Mouse (Mus musculus) small intestine, adult 2 months (tissue): ENCODE measurements around the gene Myo9b. TPM values are rescaled to one million over a fixed set of nuclear protein-coding genes. Genes with fewer than 3 reads are reported as not detected.
"Not testable (repeated sequence)": the region's sequence is repeated elsewhere in the genome, so short reads cannot be mapped to it uniquely, and the experiment has no call there.

ENCODE experiments used
- H3K27ac ChIP-seq: fragments of 200-500 bp; 2 replicates; pipeline ENCODE4 v1.5.1; 2012; ENCODE audit warnings: low read depth, low read length, control low read depth, inconsistent platforms; ENCODE audit not compliant: insufficient read depth
- H3K27me3 ChIP-seq: fragments of 200-500 bp; 2 replicates; pipeline ENCODE4 v1.6.1; 2012; ENCODE audit warnings: mild to moderate bottlenecking, moderate library complexity, low read length, inconsistent platforms; ENCODE audit not compliant: control insufficient read depth, insufficient read depth
- H3K36me3 ChIP-seq: fragments of 200-500 bp; 2 replicates; pipeline ENCODE4 v1.6.1; 2012; ENCODE audit warnings: mild to moderate bottlenecking, low read length, control low read depth, inconsistent platforms; ENCODE audit not compliant: control insufficient read depth, insufficient read depth
- H3K4me1 ChIP-seq: fragments of 200-500 bp; 2 replicates; pipeline ENCODE4 v1.6.1; 2012; ENCODE audit warnings: low read length, inconsistent platforms, mixed read lengths; ENCODE audit not compliant: control insufficient read depth, insufficient read depth, insufficient read length
- H3K4me3 ChIP-seq: fragments of 200-500 bp; 2 replicates; pipeline ENCODE4 v1.5.1; 2012; ENCODE audit warnings: low read depth, mild to moderate bottlenecking, control low read depth, inconsistent platforms, low read length, moderate library complexity
- CTCF ChIP-seq: fragments of 200-500 bp; IDR thresholded peaks from 2 replicates; pipeline ENCODE4 v1.5.1; 2012; ENCODE audit warnings: low read depth, mild to moderate bottlenecking, control low read depth, inconsistent platforms, low read length, moderate library complexity, mixed read lengths; ENCODE audit not compliant: insufficient replicate concordance, insufficient read length; ENCODE audit errors: extremely low read depth
- POLR2A ChIP-seq: fragments of 200-500 bp; IDR thresholded peaks from 2 replicates; pipeline ENCODE4 v1.6.1; 2012; ENCODE audit warnings: low read depth, mild to moderate bottlenecking, control low read depth, inconsistent platforms, low read length, moderate library complexity
- WGBS: fragments of 180-500 bp; shearing (Covaris S2); methylation state at CpG from one replicate; pipeline ENCODE4 v1.1.7; 2018; 5-methylcytosine and 5-hydroxymethylcytosine counted together
- polyA plus RNA-seq: library from polyadenylated mRNA; depleted of rRNA; stranded (reverse); fragments of >200 nt; gene quantifications from 2 replicates; pipeline ENCODE4 v1.2.3, GENCODE M21; 2012

The Myo9b gene
- polyA plus RNA-seq, 1 experiment, result 28.1 TPM

- Histone ChIP-seq H3K4me1 (no peaks in the 10 kb centered on the region), H3K4me3 (no peak overlapping the region), H3K27me3 (no peaks in the 10 kb centered on the region), H3K36me3 (peaks cover 57% of the 10 kb centered on the region), H3K27ac (no peak overlapping the region)
- 84% methylated on average over 1 of the region's 1 CpGs for WGBS
- TF ChIP-seq CTCF (peak; percentile 32; the same call in 1 of the 2 replicates), POLR2A (no peak)
Observed at GRCm38 (mm10) chr8:71324848-71325247, 52.3 kb downstream of the Myo9b start.

DNA sequence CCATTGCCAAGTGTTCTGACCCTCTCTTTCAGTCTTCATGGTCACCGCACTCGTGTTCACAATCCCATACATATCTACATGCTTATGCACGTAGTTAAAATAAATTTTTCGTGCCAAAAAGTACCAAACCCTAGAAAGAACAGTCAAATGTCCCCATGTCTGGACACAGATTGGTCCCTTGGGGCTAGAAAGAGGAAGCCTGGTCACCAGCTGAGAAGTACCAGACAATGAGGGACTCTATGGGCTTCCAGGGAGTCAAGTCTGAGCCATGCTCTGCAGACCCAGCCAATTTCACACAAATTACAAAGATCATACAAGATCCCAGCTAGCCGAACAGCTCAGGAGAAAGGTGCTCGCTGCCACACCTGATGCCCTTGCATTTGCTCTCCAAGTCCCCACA lies 65.3 kb downstream of the Myo9b start:
- 87% methylated on average over 6 of the region's 6 CpGs for WGBS
- H3K4me1 ChIP-seq, H3K4me3 ChIP-seq, H3K27me3 ChIP-seq, H3K27ac ChIP-seq: not testable (repeated sequence)
- peaks cover 26% of the 10 kb centered on the region for H3K36me3 ChIP-seq

GRCm38 (mm10) chr8:71340625-71341024 lies 68.1 kb downstream of the Myo9b start:
- Histone ChIP-seq H3K27me3 (no peaks in the 10 kb centered on the region), H3K36me3 (peaks cover 41% of the 10 kb centered on the region), H3K27ac (no peak overlapping the region), H3K4me1 (no peaks in the 10 kb centered on the region), H3K4me3 (no peak overlapping the region)
- 87% methylated on average over 5 of the region's 5 CpGs for WGBS
- TF ChIP-seq POLR2A (no peak), CTCF (peak; percentile 52; the same call in 1 of the 2 replicates)

GRCm38 (mm10) chr8:71346581-71346980 lies 74.1 kb downstream of the Myo9b start:
- 73% methylated on average over 1 of the region's 1 CpGs for WGBS
- Histone ChIP-seq H3K27ac (no peak overlapping the region), H3K36me3 (peaks cover 78% of the 10 kb centered on the region), H3K4me1 (no peaks in the 10 kb centered on the region), H3K4me3 (no peak overlapping the region), H3K27me3 (no peaks in the 10 kb centered on the region)
- TF ChIP-seq CTCF, result no peak
- no peak for TF ChIP-seq POLR2A

GRCm38 (mm10) chr8:71351117-71351516 lies 78.6 kb downstream of the Myo9b start:
- TF ChIP-seq POLR2A (no peak), CTCF (no peak)
- 47% methylated on average over 3 of the region's 3 CpGs for WGBS
- Histone ChIP-seq H3K36me3 (peaks cover 79% of the 10 kb centered on the region), H3K4me3 (no peak overlapping the region), H3K4me1 (no peaks in the 10 kb centered on the region), H3K27ac (no peak overlapping the region), H3K27me3 (no peaks in the 10 kb centered on the region)

DNA sequence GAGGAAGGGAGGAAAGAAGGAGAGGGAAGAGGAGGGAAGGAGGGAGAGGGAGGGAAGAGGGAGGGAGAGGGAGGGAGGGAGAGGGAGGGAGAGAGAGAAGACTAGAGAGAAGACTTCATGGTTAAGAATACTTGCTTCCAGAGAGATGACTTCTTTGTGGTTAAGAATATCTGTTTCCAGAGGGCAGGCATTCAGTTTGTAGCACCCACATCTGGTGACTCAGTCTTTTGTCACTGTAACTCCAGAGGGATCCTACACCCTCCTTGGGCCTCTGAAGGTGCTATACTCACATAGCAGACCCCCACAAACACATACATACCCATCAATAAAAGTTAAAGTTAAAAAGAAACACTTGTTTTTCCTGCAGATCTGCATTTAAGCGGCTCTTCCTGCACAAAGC lies 79.0 kb downstream of the Myo9b start:
- Histone ChIP-seq H3K4me1 (no peaks in the 10 kb centered on the region), H3K27me3 (no peaks in the 10 kb centered on the region), H3K27ac (no peak overlapping the region), H3K36me3 (peaks cover 79% of the 10 kb centered on the region), H3K4me3 (no peak overlapping the region)
- 90% methylated on average over 1 of the region's 1 CpGs for WGBS
- TF ChIP-seq CTCF (no peak), POLR2A (no peak)

GRCm38 (mm10) chr8:71358026-71358425 lies 85.5 kb downstream of the Myo9b start:
- Histone ChIP-seq H3K4me3 (no peak overlapping the region), H3K27ac (no peak overlapping the region), H3K36me3 (peaks cover 59% of the 10 kb centered on the region), H3K27me3 (no peaks in the 10 kb centered on the region), H3K4me1 (peaks cover 3% of the 10 kb centered on the region; the same call in 1 of the 2 replicates)
- WGBS, result 93% methylated on average over 3 of the region's 3 CpGs
- TF ChIP-seq POLR2A (no peak), CTCF (no peak)
